Mouse (Mus musculus) G1E (cell line): Measurements from ENCODE around the gene Fut2.

Experiments
- CTCF ChIP-seq: IDR thresholded peaks from 2 replicates; pipeline ENCODE4 v1.5.1; 2012; ENCODE audit warnings: low read depth, low read length, inconsistent platforms, mixed read lengths
- GATA1 ChIP-seq: IDR thresholded peaks from 2 replicates; pipeline ENCODE4 v1.6.1; 2012; ENCODE audit warnings: borderline replicate concordance, low read length, inconsistent platforms, mixed read lengths
- GATA2 ChIP-seq: IDR thresholded peaks from 2 replicates; pipeline ENCODE4 v1.6.1; 2012; ENCODE audit warnings: low read depth, low read length, inconsistent platforms, borderline replicate concordance
- POLR2AphosphoS5 ChIP-seq: IDR thresholded peaks from 2 replicates; pipeline ENCODE4 v1.6.1; 2012; ENCODE audit warnings: low read depth, low read length, inconsistent platforms; ENCODE audit not compliant: insufficient replicate concordance

DNA sequence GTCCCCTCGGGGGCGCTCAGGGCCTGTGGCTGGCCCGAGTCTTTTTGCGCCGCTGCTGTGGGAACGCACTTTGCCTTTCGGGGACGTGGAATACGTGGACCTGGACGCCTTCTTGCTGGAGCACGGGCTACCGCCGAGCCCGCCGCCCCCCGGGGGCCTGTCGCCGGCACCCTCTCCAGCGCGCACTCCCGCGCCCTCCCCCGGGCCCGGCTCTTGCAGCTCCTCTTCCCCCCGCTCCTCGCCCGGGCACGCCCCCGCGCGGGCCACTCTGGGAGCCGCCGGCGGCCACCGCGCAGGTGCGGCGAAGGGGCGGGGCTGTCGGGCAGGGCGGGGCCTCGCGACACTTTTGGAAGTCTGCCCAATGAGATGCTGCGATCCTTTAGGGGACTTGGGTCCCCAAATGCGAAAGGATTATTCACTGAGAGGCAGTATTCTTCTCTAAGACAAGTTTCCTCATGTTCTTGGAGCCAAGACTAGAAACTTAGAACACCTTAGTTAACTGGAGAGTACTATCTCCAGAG is 40.6 kb upstream of the Fut2 start:
- TF ChIP-seq CTCF (no peak), GATA1 (no peak), POLR2AphosphoS5 (no peak), GATA2 (no peak)
